Mouse (Mus musculus) CD4-positive helper T cell, adult 2 months (primary cell): Measurements from ENCODE around the gene Aoah.

Source experiments
- DNase-seq: peaks from one replicate; pipeline ENCODE4 v3.0.0-alpha.2; 2012; ENCODE audit warnings: low read depth, missing footprints, low spot score

Gene Aoah

DNA sequence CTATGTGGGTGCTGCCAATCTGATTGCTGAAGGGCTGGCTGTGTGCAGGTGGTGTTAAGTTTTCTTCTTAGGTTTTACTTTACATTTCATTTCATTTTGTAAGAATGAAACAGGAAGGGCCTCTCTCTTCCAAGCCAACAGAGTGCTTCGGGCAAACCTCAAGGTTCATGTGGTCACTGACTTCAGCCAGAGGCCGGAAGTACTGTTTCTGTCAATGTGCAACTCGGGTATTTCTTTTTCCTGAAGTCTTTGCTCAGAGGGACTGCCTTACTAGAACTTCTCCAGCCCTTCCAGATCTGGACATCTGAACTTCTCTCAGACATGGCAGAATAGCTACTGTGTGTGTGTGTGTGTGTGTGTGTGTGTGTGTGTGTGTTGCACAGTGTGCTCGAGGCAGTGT, at the start of gene Aoah:
Gene Aoah (plus strand): TSS at position 213 of the 400 bp plus-strand sequence.
- no peak for DNase-seq

DNA sequence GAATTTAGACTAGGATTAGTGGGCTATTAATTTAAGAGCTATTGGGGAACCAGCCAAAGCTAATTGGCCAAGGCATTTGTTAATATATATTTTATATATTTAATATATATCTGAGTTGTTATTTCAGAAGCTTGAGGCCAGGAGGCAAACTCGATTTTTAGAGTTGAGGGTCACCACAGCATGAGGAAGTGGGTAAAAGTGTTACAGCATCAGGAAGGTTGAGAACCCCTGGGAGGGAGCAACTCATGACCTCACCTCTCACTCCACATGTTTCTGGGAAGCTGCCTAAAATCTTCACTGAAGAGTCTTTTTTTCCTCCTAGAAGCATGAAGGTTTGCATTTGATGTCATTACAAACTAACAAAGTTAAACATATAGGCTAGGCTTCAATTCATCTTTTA, 39.1 kb upstream of the Aoah start:
- no peak for DNase-seq

DNA sequence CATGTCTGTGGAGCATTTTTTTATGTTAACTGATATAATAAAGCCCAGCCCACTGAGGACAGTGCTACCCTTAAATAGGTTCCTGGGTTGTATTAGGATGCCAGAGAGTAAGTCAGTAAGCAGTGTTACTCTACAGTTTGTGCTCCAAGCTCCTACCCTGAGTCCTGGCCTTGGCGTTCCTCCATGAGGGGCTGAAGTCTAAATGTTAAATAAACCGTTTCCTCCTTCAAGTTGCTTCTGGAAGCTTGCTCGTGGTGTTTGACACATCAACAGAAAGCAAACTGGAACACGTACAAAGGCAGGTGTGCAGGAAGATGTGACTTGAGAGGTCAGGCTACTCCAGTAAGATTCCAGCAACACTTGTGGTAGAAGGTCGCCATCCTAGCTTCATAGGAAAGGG, 10.3 kb upstream of the Aoah start:
- no peak for DNase-seq

DNA sequence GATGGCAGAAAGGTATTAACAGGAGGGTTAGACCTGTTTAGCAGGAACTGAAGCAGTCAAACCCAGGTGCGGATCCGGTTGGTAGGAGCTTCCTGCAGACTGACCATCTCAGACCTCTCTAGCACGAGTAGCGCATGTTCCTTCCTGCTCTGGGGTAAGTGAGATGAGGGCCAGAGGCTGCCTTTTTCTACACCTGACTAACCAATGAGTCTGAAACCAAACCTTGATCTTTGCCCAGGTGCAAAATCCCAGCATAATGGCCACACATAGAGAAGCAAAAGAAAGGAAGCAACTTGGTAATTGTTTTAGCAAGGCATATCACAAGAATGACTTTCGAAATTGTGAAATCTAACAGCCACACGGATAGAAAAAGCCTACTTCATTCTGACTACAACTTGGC, 9.9 kb upstream of the Aoah start:
- no peak for DNase-seq

DNA sequence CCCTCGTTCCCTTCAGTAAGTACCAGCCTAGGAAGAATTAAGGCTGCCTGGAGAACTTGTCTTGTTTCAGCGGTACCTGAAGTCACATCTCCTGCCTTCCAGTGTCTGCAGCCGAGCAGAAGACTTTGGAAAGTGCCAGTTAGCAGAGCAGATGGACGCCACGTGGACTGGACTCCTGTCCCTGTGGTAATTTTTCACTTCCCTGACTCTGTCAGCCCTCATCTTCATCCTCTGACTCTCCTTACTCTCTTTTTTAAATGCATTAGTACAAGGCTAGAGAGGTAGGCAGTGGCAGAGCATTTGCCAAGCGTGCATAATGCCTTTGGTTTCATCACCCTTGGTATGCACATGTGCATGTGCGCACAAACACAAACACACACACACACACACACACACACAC, 8.0 kb upstream of the Aoah start:
- DNase-seq, result no peak

DNA sequence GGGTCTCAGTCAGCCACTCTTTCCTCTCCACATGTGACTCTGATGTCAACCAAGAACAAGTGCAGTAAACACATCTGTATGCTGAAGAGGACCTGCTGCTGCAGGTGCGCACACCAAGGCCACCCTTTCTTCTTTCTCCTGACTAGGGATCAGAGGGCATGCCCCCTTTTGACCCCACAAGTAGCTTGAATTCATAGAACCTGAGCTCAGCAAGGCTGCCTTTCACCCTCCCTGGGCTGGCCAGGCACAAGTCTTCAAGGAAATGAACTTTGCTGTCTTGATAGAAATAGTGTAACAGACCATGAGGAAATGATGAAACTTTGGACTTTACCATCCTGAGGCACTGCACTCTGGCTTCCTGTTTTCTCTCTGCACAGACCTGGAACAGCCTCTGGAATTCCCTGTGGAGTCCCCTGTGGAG, 7.1 kb upstream of the Aoah start:
- no peak for DNase-seq

DNA sequence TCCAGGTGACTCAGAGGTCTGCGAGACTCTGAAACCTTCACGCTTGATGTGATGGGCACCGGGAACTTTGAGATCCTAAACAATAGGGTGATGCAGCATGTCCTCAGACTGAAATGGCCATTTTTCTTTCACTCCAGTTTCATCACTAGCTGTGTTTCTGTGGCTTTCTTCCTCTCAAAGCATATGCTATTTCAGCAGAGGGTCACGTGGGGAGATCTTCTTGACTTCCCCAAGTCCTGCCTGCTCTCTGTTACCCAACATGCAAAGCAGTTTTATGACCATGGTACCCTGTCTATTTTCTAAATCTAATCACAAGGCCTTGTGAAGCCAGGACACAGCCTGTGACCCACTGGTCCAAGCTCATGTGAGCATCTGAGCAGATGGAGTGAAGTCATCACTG, 6.0 kb upstream of the Aoah start:
- DNase-seq, result no peak

DNA sequence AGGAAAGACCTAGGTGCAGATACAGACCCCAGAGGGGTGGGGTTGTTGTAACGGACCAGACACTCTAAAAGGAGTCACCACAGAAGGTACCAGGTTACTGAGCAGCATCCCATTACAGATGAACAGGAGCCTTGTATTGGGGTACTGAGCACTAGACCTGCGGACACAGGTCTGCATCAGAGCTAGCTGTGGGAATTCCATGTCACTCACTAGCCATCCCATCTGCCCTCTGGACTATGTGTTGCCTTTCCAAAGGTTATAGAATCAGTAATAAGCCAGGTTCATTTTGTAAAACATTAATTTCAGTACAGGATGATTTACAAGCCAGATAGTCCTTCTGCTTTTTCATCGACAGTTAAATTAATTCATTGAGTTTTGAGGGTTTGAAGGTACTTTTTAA, 2.7 kb downstream of the Aoah start:
- DNase-seq, result no peak

DNA sequence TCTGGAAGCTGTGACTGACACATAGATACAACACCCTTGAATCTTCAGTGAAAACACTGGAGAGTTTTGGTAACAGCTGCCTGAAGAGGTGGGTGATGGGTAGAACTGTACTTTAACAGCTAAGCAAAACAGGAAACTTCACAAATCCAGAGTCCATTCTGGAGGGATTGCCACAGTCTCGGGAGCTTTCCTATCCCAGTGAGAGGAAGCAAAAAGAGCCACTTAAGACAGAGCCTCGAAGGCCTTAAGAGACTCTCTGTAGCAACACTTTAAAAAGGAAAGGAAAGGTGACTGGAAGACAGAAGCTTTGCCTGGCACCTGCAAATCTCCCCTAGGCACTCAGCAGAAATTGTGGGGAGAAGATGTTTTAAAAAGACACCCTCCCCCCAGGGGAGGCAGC, 4.6 kb downstream of the Aoah start:
- no peak for DNase-seq

DNA sequence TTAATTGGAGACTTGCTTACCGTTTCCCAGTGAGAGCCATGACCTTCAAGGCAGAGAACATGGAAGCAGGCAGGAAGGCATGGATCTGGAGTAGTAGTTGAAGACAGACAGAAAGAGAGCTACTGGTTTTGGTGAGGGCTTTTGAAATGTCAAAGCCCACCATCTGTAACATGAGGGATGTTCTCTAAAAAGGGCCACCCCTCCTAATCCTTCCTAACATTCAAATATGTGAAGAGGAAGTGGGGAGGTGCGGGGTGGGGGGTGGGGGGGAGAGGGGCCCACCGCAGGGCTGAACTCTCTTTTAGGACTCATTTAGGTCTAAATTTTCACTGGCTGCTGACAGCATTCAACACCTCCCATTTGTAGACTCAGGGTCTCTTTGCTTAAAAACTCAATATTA, 5.9 kb downstream of the Aoah start:
- DNase-seq, result no peak

DNA sequence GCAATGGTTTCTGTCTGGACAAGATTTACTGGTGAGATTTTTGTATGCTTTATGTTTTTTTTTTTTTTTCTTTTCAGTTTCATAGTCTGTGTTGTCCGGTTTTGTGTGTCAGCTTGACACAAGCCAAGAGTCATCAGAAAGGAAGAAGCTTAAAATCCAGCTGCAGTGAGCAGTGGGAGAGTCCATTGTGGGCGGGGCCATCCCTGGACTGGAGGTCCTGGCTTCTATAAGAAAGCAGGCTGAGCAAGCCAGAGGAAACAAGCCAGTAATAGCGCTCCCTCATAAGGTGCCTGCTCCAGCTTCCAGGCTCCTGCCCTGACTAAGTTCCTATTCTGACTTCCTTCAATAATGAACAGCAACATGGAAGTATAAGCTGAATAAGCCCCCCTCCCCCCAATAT, 6.7 kb downstream of the Aoah start:
- DNase-seq, result no peak

DNA sequence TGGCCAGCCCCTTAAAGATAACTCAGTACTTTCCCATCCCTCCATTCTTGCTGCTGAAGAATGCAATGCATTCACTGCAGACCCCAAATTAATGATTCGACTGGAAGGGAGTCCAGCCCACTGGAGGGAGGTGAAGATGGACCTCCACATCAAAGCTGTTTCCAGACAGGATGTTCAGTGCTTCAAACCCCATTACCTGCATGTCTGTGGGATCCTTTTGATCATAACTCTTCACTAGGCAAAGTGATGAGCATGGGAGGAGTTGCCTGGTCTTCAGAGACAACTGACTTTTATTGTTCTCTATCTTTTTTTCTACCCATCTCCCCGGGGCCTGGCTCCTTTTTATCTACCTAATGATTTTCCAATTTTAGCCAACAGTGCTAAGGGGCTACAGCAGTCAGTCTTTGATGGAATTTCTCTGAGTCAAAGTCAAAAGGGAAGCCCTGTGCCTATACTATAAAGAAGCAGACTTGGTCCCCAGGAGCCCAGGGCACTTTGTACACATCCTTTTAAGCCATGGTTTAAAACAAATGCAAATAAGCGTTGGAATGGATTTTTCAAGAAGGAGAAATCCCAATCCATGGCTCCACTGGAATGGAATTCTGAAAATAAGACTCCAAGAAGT, 18.0 kb downstream of the Aoah start:
- no peak for DNase-seq

DNA sequence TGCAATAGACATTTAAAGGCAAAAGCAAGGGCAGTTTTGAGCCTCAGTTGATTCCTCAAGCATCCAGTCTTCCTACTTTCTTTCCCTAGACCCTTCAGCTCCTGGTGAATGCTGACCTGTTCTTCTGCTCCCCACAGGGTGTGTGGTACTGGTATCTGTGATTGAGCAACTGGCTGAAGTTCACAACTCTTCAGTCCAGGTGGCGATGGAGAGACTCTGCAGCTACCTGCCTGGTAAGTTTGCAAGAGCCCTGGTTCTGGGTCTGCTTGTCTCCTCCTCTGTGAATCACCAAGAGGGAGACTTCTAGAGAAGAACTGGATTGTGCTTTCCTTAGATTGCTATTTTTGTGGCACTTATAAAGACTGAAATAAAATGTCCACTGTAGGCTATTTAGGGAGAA, 22.5 kb downstream of the Aoah start:
- DNase-seq, result no peak

DNA sequence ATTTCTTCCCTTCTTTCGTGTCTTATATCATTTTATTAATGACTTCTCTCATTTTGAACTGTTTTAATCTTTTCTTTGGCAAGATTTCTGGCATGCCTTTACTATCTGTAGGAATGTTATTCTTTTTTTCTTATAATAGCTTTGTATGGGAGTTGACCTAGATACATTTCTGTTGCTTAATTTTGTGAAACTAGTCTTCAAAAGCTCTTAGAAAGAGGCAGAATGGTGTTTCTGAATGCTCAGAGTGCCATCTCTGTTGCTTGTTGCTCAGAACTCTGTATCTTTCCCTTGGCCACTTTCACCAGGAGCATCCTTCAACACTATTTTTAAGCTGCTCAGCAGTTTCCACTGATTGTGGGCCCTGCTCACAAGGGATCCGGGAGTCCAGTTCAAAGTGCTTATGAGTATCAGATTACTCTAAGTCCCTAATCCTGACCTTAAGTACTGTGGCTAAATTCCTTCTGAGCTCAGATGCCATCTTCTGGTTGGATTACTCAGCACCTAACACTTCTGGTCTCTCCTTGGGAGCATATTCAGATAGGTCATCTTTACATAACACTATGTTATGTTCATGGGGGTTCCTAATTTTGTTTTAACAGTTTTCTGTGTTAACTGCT, 26.9 kb downstream of the Aoah start:
- no peak for DNase-seq

DNA sequence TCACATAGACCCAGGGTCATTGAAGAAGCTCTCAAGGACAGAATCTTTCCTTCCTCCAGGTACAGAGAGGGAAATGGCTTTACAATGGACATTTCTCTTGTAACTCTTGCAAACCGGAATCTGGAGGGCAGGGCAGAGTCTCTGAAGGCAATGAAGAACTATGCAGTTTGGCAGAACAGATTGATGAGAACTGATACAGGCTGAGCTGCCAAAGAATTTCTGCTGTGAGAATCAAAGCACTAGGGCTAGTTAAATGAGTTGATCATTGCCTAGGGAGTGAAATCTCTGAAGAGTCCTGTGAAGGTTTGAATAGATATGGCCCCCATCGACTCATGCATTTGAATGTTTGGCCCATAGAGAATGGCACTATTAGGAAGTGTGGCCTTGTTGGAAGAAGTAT, 34.8 kb downstream of the Aoah start:
- no peak for DNase-seq

DNA sequence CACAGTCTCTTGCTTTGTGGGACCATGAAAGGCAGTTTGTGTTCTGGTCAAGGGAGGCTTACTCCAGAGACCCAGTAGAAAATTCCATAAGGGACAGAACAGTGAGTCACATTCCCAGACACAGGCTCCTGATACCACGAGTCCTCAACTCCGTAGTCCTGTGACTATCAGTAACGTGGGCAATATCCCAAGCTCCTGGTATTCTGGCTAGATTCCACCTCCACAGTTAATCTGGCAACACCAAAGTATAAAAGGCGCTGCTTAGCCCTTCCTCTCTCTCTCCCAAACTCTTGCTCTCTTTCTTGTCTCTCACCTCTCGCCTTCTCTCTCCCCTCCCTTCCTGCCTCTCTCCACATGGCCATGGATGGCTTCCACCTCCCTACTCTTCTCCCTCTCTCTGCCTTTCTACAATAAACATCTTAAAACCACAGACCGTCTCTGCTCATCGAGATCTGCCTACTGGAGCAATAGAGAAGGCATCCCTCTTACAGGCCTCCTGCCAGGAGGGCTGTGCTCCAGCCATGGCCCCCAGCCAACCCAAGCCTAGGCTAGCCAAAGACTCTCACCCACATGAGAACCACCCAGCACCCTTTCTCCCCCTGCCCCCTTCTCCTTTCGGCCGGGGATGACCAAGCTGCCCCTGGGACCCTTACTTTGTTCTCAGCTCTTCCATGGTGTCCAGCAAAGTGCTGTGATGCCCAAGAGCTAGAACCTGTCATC, 35.4 kb downstream of the Aoah start:
- DNase-seq, result no peak

DNA sequence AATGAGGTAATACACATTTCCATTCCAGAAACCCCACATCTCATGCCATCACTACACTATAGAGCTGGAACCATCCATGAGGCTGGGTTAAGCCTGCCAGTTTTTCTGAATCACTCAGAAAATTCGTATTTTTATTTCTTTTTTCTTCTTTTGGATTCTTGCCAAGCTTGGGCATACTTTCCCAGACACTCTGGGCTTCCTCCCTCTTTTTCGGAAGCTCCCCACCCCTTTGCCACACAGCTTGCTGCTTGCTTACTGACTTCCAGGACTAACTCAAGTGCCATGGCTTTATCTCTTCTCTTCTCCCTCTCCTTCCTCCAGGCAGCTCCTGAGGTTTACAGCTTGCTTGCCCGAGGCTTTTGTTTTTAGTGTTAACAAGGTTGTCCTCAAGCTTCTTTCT, 62.0 kb downstream of the Aoah start:
- DNase-seq, result no peak

DNA sequence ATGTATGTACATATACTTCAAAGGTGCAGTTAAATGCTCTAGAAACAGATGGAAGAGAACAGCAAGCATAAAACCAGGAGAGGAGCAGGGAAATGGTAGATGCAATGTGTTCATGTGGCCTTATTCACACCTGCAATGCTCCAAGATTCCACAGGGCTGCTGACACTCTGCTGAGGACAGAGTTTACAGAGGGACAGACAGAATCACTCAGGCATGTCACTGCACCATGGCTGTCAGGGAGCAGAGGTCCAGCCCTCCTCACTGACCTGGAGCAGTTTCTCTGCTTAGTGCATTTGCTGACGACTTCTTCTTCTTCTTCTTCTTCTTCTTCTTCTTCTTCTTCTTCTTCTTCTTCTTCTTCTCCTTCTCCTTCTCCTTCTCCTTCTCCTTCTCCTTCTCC, 105.5 kb downstream of the Aoah start:
- no peak for DNase-seq

DNA sequence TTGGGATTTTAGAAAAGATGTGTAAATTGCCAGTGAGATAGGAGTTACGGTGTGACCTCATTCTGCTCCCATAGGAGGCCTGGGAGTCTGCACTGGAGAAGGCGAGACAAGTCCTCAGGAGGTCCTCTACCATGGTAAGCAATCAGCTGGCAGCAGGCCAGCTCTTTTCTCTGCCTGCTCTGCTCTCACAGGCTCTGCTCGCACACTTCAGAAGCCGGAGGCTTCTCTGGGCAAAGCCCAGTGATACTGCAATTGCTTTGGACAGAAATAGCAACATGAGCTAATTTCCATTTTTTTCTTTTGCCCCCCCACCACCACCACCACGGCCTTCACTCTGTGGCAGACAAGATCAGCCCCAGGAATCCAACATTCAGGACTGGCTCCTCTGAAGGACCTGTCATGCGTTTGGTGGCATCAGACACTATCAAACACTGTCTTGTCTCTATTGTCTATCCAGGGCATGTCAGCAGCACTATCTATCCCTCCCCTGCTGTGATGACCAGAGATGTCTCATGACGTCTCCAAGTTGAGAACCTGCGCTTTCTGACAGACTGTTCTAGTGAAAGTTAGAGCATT, 106.6 kb downstream of the Aoah start:
- DNase-seq, result no peak

DNA sequence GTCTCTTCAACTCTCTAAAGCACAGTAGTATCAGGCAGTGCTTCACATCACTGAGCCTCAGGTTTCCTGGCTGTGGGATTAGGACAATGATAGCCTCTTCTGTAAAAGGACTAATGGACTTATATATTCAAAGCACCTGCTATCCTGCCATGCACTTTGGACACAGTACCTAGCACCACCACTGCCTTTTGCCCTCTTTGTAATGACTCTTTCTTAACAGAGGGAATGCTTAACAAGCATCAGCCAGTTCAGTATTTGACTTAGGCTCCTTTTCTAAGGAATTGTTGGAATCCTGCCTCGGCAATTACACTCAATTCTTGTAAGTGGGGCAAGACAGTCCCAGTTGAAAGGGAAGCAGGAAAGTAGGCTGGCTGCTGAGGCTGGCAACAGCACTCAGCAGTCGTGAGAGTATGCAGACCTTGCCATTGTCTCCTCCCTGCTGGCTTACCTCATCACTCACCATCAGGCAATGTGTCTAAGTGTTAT, 107.1 kb downstream of the Aoah start:
- DNase-seq, result no peak

DNA sequence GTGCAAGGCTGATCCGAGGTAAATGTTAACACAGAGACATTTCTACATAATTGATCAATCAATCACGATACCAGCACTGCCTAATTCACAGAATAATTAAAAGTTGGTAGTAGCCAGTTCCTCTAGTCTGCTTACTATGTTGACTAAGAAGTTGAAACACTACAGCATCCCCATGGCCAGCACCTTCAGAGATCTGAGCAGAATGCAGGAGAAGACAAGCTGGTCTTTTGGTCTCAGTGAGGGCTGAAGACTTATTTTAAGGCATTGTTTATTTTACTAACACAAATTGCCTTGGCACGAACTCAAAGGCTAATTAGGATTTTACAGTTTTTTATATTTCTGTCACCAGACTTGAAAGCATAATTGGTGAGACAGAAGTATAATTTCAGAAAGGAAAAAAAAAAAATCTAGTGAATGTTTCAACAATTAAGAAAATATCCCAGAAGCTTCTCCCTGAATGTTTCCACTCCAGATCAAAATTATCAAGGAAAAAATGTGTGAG, 107.8 kb downstream of the Aoah start:
- no peak for DNase-seq

DNA sequence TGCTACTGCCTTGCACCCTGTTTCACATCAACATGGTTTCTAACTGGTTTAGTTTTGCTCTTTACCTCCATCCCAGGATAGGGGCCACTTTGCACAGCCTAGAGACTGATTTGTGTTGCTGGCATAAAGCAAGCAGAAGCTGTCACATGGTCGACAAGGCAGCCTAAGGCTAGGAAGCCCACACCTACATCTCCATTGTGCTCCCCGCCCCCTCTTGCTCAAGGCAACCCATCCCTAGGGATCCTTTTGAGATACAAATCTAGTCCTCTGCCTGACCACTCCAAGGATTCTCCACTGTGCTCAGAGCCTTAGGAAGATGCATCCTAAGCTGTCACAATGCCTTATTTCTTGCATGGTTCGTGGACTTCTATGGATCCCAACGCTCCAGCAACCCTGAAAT, 110.2 kb downstream of the Aoah start:
- DNase-seq, result no peak

DNA sequence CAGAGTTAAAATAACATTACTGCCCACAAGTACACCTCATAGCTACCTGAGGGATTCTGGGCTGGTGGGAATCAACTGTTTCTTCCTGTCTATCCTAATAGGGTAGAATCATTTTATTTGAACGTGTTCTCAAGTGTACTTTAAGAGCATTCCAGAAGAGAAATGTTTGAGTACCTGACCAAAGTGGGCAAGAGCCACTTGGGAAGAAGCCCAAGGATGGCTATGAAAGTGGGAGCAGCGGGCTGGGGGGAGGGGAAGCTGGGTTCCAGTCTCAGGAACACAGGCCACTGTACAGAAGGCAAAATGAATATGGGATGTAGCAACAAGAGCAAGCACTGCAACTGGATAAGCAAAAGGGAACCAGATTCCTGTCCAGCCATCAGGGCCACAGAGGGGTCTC, 111.3 kb downstream of the Aoah start:
- no peak for DNase-seq
